Mouse (Mus musculus) frontal cortex, postnatal 14 days (tissue): ENCODE measurements around the gene Cby3.

Experiments
- DNase-seq, 2 experiments: peaks; one replicate each; pipeline ENCODE4 v3.0.0; 2022; ENCODE audit warnings: low spot score in 2 of 2

Cby3 gene

GRCm38 (mm10) chr11:50388217-50388929 is 34.1 kb downstream of the Cby3 start:
- no peak for DNase-seq

- no peak for DNase-seq
Observed at GRCm38 (mm10) chr11:50389011-50389410, 34.7 kb downstream of the Cby3 start.

GRCm38 (mm10) chr11:50389616-50390015 is 35.4 kb downstream of the Cby3 start:
- DNase-seq, result no peak

- DNase-seq, result no peak
Observed at GRCm38 (mm10) chr11:50391272-50391960, 37.2 kb downstream of the Cby3 start.

- no peak for DNase-seq
Observed at GRCm38 (mm10) chr11:50393306-50393705, 39.0 kb downstream of the Cby3 start.

- DNase-seq, result no peak
Observed at GRCm38 (mm10) chr11:50394731-50395130, 40.5 kb downstream of the Cby3 start.

GRCm38 (mm10) chr11:50396766-50397307 is 42.6 kb downstream of the Cby3 start:
- no peak for DNase-seq

GRCm38 (mm10) chr11:50397316-50397715 is 43.1 kb downstream of the Cby3 start:
- no peak for DNase-seq

GRCm38 (mm10) chr11:50398803-50399202 is 44.5 kb downstream of the Cby3 start:
- no peak for DNase-seq

GRCm38 (mm10) chr11:50402481-50402880 is 48.2 kb downstream of the Cby3 start:
- DNase-seq, result no peak

- DNase-seq, result no peak
Observed at GRCm38 (mm10) chr11:50403367-50404014, 49.2 kb downstream of the Cby3 start.

GRCm38 (mm10) chr11:50407235-50407634 is 53.0 kb downstream of the Cby3 start:
- no peak for DNase-seq
